Mouse (Mus musculus) stomach, postnatal 0 days (tissue): ENCODE data around the gene Dok1.

Source experiments
- CTCF ChIP-seq: IDR thresholded peaks from 2 replicates; pipeline ENCODE4 v1.5.1; 2016; ENCODE audit warnings: antibody characterized with exemption, low read depth, mild to moderate bottlenecking, moderate library complexity
- EP300 ChIP-seq: optimal IDR thresholded peaks from 2 replicates; pipeline ENCODE3; 2016; ENCODE audit warnings: antibody characterized with exemption

DNA sequence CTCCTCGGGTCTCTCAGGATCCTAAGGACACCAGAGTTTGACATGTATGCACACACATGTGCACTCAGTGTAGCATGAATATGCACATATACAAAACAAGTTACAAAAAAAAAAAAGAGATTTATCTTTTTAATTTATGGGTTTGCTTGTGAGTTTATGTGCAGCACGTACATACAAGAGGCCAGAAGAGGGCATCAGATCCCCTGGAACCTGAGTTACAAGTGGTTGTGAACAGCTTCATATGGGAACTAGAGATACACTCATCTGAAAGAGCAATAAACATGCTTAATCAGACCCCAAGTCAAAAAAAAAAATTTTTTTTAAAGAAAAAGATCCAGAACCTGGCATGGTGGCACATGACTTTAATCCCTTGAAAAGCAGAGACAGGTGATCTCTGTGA lies 41.7 kb upstream of the Dok1 start:
- TF ChIP-seq CTCF = peak; percentile 58
- no peak for TF ChIP-seq EP300
